Mouse (Mus musculus): ENCODE data around the gene Exosc3.

DNA sequence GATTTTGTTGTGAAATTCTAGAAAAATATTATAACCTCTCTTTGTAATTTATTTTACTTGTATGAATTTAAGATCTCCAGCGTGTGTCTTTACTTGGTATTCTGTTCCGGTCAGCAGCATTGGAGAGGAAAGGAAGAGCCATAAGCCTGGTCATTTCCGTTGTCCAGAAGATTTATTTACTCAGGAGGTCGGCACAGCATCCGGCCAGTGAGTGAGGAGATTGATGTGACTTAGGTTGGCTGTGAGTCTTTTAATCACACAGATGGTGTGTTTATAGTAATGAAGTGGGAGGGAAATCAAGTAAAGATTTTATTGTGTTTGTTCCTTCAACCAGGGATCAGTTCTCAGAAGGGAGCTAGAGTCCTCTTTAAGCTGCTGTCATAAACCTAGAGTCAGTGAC is 32.3 kb upstream of the Exosc3 start:
- TF ChIP-seq CTCF (conservative IDR thresholded peaks at IDR 0.05 in 1 of 2, IDR thresholded peaks at IDR 0.05 in 1 of 2; ENCODE audit: low read depth in 2 of 2, low read length in 2 of 2) (no peak), RAD21 (IDR thresholded peaks at IDR 0.05; ENCODE audit: low read depth, low read length) (no peak), NRF1 (IDR thresholded peaks at IDR 0.05; ENCODE audit: low read depth, low read length) (no peak), E2F4 (IDR thresholded peaks at IDR 0.05; ENCODE audit: insufficient replicate concordance, low read depth, low read length) (no peak), EP300 (IDR thresholded peaks at IDR 0.05; ENCODE audit: low read length) (no peak), POLR2A (IDR thresholded peaks at IDR 0.05; ENCODE audit: low read depth, low read length) (no peak), JUND (conservative IDR thresholded peaks at IDR 0.05; ENCODE audit: low read depth, low read length) (no peak), ELF1 (IDR thresholded peaks at IDR 0.05; ENCODE audit: low read depth, low read length) (no peak)
